Mouse (Mus musculus): ENCODE results near the gene Dapk3. TPM values are rescaled to one million over a fixed set of nuclear protein-coding genes. Genes with fewer than 3 reads are reported as not detected.
"Not testable (repeated sequence)": the region's sequence is repeated elsewhere in the genome, so short reads cannot be mapped to it uniquely, and the experiment has no call there.

The Dapk3 gene
- total and polyA plus RNA-seq, 3 experiments, result 74.6 to 100 (median 76.7) TPM

DNA sequence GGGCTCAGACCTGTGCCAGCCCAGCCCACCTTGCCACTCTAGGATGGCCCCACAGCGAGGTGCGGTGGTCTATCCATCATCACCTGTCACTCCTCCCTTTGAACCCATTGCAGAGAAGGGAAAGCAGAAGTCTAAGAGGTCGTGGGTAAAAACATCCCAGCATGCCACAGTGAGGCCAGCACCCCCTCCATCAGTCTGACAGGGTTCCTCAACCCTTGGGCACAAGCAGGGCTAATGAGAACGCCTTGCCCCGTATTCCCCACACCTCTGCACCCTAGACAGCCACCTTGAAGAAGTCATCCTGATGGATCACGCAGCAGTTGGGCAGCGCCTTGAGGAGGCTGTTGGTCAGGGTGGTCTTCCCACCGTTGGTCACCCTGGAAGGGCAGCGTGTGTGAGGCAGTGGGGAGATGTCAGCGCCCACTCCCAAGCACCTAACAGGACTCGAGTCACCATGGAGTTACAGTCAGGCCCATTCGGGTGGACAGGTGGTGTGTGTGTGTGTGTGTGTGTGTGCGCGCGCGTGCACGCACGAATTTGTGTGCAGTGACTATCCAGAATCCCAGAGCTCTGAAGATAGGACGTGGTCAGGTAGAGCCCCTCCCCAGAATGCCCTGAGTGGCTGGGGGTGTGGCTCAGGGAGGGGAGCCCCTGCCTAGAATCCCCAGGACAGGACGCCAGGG lies 17.9 kb downstream of the Dapk3 start:
- DNase-seq, result no peak

DNA sequence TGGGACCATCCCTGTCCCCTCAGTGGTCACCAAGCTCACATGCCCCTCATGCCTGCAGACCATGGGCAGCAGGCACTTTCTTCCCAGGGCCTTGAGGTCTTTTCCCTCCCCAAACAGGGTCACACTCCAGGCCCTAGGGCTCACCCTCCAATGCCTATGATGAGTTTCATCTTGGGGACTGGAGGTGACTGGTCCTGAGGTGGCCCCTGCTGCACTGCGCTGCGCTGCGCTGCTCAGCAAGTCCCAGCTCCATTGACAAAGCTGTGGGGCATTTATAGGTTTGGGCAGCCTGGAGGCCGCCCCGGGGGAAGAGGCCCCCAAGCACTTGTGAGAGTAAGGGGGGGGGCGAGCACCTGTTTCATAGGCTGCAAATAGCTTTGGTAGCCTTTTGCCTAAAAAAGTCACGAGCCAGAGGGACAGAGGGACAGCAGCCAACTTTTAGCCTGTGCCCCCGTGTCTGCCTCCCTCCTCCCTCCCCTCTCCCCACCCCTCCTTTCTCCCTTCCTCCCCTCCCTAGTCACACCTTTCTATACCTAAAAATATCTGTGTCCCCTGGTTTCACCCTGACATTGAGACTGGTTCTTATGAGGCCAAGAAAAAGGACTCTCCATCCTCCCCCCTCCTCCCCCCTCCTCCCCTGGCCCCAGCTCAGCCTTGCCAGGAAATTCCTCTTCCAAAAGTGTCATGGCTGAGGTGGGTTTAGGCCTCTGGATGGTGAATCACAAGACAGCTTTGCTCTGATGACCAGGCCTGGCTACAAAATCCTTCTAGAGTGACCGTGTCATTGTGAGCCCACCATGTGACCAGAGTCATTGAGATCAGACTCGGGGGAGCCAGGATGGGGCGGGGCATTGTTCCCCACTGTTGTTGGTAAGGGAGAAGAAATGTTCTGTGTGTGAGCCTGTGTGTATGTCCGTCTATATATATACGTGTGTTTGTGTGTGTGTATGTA lies 19.3 kb downstream of the Dapk3 start, which contains the start of gene Nmrk2:
TSS of gene Nmrk2 (minus strand) at position 245 of the 952 bp plus-strand sequence.
- DNase-seq, result no peak

DNA sequence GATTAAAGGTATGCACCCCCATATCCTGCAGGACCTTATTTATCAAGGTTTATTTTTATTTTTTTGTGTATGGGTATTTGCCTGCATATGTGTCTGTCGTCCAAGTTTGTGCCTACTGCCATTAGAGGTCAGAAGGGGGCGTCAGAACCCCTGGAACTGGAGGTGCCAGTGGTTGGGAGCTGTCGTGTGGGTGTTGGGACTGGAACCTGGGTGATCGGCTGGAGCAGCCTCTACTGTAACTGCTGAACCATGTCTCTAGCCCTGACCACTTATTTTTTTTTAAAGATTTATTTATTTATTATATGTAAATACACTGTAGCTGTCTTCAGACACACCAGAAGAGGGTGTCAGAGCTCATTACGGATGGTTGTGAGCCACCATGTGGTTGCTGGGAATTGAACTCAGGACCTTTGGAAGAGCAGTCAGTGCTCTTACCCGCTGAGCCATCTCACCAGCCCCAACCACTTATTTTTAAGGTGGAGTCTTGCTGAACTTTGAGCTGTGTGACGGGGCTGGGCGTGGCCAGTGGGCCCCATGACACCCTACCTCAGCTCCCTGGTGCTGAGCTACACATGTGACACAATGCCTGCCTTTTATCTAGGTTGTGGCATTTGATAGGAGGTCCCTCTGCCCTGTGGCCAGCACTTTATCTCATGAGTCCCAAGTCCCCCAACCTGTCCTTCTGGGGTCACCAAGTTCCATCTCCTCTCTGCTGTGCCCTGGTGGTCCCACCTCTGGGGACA lies 20.3 kb downstream of the Dapk3 start:
- no peak for DNase-seq

DNA sequence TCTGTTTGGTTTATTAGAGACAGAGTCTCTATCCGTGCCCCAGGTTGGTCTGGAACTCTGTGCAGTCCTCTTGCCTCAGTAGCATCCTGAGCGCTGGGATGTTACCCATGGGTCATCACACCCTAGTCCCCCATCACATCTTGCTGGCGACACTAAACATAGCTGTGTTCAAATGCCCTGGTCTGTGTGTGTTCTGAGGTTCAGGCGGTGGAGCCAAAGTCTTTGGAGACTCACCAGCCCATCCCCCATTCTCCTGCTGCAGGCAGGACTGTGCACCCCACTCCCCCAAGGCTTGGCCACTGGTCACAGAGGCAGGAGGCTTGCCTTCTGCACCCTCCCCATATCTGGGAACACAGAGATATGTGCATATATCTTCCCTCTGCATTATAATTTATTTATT lies 21.3 kb downstream of the Dapk3 start:
- DNase-seq, result no peak

DNA sequence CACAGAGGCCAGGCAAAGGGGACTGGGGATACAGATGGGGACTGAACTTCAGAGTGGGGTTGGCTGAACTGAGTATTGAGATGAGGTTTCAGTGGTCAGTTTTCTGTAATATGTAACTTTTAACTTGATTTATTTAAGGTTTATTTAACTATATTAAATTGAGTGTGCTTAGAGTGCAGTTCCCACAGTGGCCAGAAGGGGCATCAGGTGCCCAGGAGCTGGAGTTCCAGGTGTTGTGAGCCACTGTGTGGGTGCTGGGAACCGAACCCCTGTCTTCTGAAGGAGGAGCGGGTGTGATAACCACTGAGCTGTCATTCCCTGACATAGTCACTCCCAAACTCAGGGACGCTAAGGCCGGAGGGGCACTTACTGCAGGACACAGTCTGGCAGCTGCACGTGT lies 27.3 kb downstream of the Dapk3 start:
- DNase-seq, result no peak

DNA sequence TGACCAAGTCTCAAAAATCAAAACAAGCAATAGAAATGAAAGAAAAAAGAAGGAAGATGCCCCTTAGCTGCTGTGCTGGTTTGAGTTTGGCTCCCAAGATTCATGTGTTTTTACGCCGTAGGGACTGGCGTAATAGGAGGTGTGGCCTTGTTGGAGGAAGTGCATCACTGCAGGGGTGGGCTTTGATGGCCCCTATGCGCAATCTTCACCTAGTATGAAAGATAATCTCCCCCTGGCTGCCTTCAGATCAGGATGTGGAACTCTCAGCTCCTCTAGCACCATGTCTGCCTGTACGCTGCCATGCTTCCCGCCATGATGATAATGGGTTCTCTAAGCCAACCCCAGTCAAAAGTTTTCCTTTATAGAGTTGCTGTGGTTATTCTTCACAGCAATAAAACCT lies 33.5 kb downstream of the Dapk3 start:
- DNase-seq, result no peak

DNA sequence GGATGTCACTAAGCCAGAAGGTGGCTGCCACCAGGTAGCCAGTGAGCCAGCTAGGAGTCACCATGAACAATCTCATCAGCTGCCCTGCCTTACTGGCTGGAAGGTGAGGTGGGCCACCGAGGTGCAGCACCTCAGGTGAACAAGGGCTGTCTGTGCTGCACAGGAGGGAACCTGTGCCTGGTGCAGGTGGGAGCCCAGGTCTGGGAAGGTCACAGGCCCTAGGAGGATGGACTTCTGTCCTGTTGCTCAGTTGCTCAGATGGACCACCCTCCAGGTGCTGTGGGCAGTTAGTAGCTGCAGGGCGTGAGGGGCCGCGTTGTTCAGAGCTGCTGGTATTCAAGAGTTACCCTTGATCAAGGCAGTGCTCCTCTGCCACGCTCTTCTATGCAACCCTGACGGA lies 34.0 kb downstream of the Dapk3 start:
- DNase-seq, result no peak

DNA sequence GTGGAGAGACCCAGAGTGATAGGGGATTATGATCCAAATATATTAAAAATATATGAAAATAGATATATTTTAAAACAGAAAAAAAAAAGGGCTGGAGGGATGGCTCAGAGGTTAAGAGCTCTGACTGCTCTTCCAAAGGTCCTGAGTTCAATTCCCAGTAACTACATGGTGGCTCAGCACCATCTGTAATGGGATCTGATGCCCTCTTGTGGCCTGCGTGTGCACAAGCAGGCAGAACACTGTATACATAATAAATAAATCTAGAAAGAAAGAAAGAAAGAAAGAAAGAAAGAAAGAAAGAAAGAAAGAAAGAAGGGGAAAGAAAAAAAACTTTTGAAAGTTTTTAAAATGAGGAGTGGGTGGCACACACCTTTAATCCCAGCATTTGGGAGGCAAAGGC lies 34.5 kb downstream of the Dapk3 start:
- not testable (repeated sequence) for DNase-seq

DNA sequence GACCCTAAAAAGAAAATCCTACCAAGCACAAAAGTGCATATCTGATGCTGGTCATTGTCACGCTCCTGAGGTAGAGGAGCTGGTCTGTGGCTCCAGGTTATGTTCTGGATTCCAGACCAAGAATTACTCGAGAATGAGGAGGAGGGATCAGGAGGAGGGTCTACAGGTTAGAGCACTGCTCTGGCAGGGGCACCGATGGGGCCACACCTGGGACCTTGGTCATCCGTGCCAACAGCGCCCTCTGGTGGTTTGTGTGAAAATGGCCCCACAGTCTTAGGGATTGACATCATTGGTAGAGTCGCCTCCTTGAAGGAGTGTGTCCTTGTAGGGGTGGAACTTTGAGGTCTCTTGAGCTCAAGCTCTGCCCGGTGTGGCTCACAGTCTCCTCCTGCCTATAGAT lies 35.2 kb downstream of the Dapk3 start:
- DNase-seq, result peak; percentile 65

DNA sequence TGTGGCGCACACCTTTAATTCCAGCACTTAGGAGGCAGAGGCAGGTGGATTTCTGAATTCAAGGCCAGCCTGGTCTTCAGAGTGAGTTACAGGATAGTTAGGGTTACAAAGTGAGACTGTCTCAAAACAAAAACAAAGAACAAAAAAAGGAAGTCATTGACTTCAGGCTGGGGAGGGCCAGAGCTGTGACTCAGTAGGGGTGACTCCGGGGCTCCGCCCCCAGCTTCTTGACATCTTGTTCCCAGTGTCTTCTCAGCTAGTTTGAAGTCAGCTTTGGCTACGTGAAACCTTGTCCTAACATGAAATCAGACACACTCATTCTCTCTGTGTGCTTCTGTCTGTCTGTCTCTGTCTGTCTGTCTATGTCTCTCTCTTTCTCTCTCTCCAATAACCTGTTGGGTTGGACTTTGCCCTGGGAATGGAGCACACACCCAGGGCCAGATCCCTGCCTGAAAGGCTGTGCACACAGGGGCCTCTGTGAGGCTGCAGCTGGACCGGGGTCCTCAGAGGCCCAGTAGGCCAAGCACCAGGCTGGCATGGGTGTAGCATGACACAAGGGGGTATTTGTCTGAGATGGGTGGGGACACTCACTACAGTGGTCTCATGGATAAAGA lies 38.7 kb downstream of the Dapk3 start:
- no peak for DNase-seq

DNA sequence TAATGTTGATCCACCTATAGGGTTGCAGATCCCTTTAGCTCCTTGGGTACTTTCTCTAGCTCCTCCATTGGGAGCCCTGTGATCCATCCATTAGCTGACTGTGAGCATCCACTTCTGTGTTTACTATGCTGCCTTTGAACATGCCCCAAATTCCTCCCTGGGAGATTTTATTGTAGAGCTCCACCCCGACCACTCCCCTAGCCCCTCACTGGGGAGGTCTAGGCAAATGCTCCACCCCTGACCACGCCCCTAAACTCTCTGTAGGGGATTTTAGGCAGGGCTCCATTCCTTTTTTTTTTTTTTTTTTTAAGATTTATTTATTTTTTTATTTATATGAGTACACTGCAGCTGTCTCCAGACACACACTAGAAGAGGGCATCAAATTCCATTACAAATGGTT lies 40.9 kb downstream of the Dapk3 start:
- DNase-seq, result not testable (repeated sequence)

DNA sequence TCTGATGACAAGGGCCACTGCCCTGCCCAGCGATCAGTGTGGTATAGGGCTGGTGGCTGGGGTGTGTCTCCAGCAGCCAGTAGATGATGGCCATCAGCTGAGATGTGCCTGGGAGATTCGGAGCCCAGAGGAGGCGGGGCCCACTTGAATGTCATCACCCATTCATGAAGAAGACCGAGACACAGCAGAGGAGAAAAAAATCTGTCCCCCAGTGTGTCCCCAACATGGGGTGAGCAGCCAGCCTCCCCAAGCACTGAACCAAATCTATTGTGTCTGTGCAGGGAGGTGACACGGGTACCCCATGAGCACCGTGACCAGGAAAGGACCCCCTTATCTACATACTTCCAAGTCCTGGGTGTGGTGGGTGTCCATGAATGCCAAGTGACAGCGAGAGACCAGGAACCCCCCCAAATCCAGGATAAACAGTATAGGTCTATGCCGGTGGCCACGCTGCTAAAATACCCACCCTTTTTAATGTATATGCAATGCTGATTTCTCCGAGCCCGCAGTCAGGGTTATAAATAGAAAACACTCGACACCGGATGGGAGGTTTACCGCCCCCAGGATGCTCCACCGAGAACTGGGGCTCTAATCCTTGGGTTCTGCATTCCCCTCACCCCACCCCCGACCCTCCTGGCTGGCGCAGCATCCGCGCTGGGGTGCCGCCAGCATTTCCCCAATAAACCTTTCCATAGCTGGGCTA lies 47.1 kb downstream of the Dapk3 start:
- no peak for DNase-seq

DNA sequence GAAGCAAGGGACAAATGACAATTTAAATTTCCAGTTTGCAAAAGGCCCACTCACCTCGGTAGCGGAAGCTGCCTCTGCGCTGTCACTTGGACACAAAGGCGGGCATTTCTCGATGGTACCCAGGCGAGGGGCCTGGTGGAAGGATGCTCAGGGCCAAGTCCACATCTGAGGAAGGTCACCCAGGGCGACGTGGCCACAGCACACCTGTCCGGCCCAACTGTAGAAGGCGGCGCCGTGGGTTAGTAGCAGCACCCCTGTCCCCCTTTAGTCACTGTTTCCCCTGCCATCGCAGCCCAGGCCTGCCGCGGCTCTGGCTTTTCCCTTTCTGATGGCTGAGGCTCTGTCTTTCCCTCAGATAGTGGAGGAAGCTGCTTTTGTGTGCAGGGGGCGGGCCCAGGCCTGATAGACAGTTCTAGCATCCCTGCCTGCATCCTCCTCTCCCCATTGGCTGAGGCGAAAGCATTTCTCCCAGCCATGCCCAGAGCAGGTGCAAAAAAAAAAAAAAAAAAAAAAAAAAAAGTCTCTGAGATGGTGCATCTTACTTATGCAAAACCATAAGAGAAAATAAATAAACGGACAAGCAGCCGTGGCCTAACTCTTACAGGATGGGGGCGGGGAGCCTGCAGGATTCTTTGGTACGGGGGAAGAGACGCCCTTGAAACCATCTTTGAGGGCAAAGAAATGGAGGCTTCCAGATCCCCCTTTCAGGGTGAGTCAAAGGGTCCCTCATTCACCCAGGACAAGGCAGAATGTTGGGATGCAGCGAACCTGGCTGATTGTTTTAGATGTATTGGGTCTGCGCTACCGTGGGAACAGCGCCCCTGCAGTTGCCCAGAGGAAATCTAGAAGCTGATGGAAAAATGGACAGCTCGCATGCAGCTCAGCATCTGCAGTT lies 47.9 kb downstream of the Dapk3 start, which contains the start of gene Atcay:
TSS of gene Atcay (minus strand) at position 396 of the 895 bp plus-strand sequence.
- DNase-seq, result no peak

DNA sequence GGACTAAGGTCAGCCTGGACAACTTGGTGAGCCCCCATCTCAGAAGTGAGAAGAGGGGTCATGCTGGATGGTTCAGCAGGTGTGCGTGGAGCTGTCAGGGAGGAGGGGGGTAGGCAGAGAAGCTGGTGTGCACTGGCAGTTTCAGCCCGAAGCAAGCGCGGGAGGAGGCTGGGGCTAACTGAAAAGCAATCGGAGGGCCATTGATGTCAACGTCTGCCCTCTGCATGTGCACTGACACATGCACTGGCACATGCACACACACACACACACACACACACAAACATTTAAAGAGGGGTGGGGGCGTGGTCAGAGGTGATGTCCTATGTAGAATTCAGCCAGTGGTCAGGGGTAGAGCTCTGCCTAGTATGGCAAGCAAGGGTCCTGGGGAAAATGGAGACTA lies 48.6 kb downstream of the Dapk3 start:
- DNase-seq, result no peak

DNA sequence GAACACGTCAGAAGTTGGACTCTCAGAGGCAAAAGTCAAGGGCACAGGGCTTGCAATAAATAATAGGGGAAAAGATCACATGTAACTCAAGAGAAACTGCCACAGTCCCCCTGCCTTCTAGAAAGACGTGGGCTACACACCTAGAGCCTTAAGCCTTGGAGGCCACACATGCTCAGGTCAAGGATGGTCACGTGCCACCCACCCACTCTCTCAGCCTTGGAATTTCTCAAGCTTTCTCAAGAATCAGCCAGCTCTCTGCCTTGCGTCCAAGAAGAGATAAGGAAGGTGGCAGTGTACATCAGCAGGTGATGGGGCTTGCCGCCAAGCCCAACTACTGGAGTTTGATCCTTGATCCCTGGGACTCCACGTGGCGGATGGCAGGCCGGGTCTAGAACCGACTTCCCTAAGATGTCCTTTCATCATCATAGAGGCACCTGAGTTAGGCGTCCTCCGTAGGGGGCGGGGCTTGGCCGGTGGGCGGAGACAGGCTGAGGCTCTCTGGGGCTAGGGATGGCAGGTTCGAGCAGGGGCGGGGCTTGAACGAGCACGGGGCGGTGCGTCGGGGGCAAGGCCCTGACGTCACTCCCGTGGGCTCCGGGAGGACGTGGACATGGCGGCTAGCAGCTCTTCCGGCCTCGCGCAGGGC lies 49.9 kb downstream of the Dapk3 start, which contains the start of gene Zfr2:
TSS of gene Zfr2 (plus strand) at position 576 of the 646 bp plus-strand sequence.
- peak; percentile 95 for DNase-seq

DNA sequence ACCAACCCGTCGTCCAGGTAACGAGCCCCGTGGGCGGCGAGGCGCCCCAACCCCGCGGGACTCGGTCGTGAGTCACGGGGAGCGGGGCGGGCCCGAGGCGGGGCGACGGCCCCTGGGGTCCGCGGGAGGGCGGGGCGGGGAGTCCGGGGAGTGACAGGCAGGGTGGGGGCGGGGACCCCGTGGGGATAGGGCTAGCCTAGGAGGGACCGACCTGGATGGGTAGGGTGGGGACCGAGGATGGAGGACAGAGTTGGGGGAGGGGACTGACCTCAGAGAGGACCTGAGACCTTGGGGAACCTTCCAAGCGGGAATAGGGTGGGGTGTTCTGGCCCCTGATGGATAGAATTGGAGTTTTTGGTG lies 50.4 kb downstream of the Dapk3 start:
- no peak for DNase-seq

DNA sequence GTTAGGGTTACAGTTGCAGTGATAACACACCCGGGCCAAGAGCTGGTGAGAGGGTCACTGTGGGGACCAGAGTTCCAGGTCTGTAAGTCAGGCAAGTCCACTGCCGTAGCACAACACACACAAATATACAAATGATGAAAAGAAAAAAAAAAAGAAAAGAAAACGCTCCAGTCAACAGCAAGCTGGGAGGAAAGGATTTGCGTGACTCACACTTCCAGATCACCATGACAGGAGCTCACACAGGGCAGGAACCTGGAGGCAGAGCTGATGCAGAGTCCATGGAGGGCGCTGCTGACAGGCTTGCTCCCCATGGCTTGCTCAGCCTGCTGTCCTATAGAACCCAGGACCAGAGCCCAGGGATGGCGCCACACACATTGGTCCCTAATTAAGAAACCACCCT lies 51.4 kb downstream of the Dapk3 start:
- peak; percentile 41 for DNase-seq

DNA sequence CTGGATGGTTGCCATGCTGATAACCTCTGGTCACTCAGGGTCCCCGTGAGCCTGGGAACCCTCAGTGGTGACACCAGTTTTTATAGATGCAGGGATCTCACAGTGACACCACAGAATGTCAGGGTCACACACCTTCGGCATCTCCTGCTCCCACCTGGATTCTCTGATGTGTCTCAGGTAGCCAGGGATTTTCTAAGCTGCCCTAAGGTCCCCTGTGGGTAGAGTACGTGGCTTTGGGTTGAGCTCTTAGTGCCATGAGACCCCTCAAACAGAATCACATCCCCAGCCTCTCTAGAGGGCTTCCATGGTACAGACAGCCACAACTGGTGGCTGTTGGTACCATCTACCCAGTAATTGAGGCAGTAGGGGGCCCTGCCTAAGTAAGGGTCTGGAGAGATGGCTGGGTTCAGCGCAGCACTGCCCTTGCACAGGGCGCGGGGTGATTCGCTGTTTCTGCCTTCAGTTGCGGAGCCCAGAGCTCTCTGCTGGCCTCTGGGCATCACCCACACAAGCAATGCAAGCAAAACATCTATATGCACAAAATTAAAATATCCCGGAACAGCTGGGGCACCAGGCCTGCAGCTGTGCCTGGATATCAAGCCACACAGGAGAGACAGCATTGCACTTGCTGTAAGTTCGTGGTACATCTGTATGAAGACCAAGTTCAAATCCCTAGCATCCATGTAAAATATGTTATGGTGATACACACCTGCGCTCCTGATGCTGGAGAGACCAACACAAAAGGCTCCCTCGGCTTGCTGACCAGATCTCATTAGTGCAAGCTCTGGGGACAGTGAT lies 53.9 kb downstream of the Dapk3 start:
- DNase-seq, result no peak

DNA sequence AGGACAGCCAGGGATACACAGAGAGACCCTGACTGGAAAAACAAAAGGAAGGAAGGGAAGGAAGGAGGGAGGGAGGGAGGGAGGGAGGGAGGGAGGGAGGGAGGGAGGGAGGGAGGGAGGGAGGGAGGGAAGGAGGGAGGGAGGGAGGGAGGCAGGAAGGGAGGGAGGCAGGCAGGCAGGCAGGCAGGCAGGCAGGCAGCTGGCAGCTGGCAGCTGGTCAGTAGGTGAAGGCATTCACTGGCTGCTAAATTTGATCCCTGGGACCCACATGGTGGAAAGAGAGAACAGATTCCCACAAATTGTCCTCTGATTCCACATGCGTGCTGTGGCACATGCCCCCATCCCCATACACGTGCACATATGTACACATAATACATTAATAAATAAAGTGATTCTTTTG lies 55.8 kb downstream of the Dapk3 start:
- no peak for DNase-seq

All from adrenal gland, adult 2 months (tissue).